Comparison of ENCODE assay signal across 10 mouse cellular contexts in genomic region chr1:133918088-133918470, GRCm38 (mm10). TPM values are rescaled to one million over a fixed set of nuclear protein-coding genes. Genes with fewer than 3 reads are reported as not detected.
A peak's percentile ranks its signal among the peaks of the same experiment; 100 is the strongest.
DNase-seq lines count a peak whose midpoint lies in the region; TF ChIP-seq lines count a peak whose summit lies in the region.
"Had no signal": no experiment of that assay in that cellular context is flagged by ENCODE, and none has a peak within 500 bp of the region (broad histone marks: within the 10 kb centered on the region; RNA-seq: fewer than 3 reads in every experiment).

No protein-coding gene starts in this region.

- no peaks in the 10 kb centered on the region for H3K36me3 ChIP-seq in hindbrain, embryonic 10.5 days

- no peak for DNase-seq in gastrocnemius, adult 2 months
- DNase-seq in gastrocnemius, postnatal 25 days, result no peak
- peak; percentile 92 for DNase-seq in Muller cell, postnatal 12 days (ENCODE audit: inconsistent ontology term)
- no peak for DNase-seq in hindbrain, embryonic 10.5 days (ENCODE audit: low spot score)
- peak; percentile 63 for DNase-seq in lung, postnatal 25 days (ENCODE audit: low spot score)
- no peak for DNase-seq in thymus, postnatal 4 days
- no peak for DNase-seq in gastrocnemius, postnatal 36 days
- DNase-seq in frontal cortex, adult 2 months (ENCODE audit: extremely low spot score in 1 of 2, low spot score in 1 of 2), result no peak

- 38% methylated on average over 6 of the region's 6 CpGs for WGBS in hindbrain, embryonic 10.5 days

- TF ChIP-seq CTCF in gastrocnemius, adult 2 months (IDR thresholded peaks at IDR 0.05), result no peak

- H3K9me3 ChIP-seq in hindbrain, embryonic 10.5 days, result no peaks in the 10 kb centered on the region

- peak overlapping the region; percentile 87 for H3K27ac ChIP-seq in gastrocnemius, adult 2 months
- peak overlapping the region; percentile 79 for H3K27ac ChIP-seq in hindbrain, embryonic 10.5 days

- H3K4me3 ChIP-seq in gastrocnemius, adult 2 months, result peak overlapping the region; percentile 72
- H3K4me3 ChIP-seq in hindbrain, embryonic 10.5 days, result no peak overlapping the region
- H3K4me3 ChIP-seq: erythroblast, embryonic 14.5 days had no signal

- peaks cover 46% of the 10 kb centered on the region for H3K4me1 ChIP-seq in hindbrain, embryonic 10.5 days (replicated peaks)

- peaks cover 18% of the 10 kb centered on the region; the same call in 1 of the 2 replicates for H3K27me3 ChIP-seq in hindbrain, embryonic 10.5 days (ENCODE audit: insufficient read depth, poor library complexity, severe bottlenecking)

- intact Hi-C loops in gastrocnemius, adult 2 months (cut with DNase I), result no loop called here
- intact Hi-C loops in gastrocnemius, postnatal 36 days (cut with DNase I), result loop anchor here (5.0 kb wide), 1 partner anchor 34 kb away; no protein-coding TSS in a partner anchor

RNA-seq across cellular contexts. Expression of gene Prelp, which starts 3.1 kb away (rescaled TPM):
- 10 to 100 TPM; 19.5 to 66.5 TPM for total RNA-seq in gastrocnemius, adult 2 months (2021)
- 10 to 100 TPM; 14.9 to 21.8 TPM for total RNA-seq in gastrocnemius, postnatal 25 days (2021)
- polyA plus RNA-seq in hindbrain, embryonic 10.5 days (2016; fragmentation: Nextera tagmentation; extraction: Ambion mirVana), result 0.71 and 1.7 TPM in 2 replicates
- total RNA-seq in gastrocnemius, postnatal 36 days (2021), result 10 to 100 TPM; 16.1 to 19.9 TPM
- 9.0 and 10.3 TPM in 2 replicates for polyA plus RNA-seq in frontal cortex, adult 2 months (2012; rRNA removed)
- total RNA-seq: neutrophil, adult 5-6 weeks had no signal
- polyA plus RNA-seq: erythroblast, embryonic 14.5 days had no signal

RNA-seq across cellular contexts. Expression of gene Optc, which starts 10.3 kb away (rescaled TPM):
- under 1 TPM in 1 of 2 experiments, not detected in 1; 0.13 TPM for total RNA-seq in gastrocnemius, adult 2 months (2021)
- under 1 TPM in 1 of 2 experiments, not detected in 1; 0.75 TPM for total RNA-seq in gastrocnemius, postnatal 25 days (2021)
- polyA plus RNA-seq in hindbrain, embryonic 10.5 days (2016; fragmentation: Nextera tagmentation; extraction: Ambion mirVana), result 2.1 and 3.6 TPM in 2 replicates
- not detected for total RNA-seq in gastrocnemius, postnatal 36 days (2021)
- polyA plus RNA-seq in frontal cortex, adult 2 months (2012; rRNA removed), result 0.99 and 1.7 TPM in 2 replicates
- total RNA-seq: neutrophil, adult 5-6 weeks had no signal
- polyA plus RNA-seq: erythroblast, embryonic 14.5 days had no signal

Comparison
In these comparisons a context has a peak if more than half of its experiments do, and no peak if none do; other contexts are left out.
1. DNase-seq: peak in Muller cell, postnatal 12 days (single experiment) and lung, postnatal 25 days (single experiment); none in gastrocnemius, adult 2 months (single experiment), gastrocnemius, postnatal 25 days (single experiment), hindbrain, embryonic 10.5 days (single experiment), thymus, postnatal 4 days (single experiment), gastrocnemius, postnatal 36 days (0 of 2) and frontal cortex, adult 2 months (0 of 2).